18 mouse cellular contexts compared by ENCODE assay signal in genomic region chr12:4708296-4708695, GRCm38 (mm10). TPM values are rescaled to one million over a fixed set of nuclear protein-coding genes. Genes with fewer than 3 reads are reported as not detected.
"Had no signal": no experiment of that assay in that cellular context is flagged by ENCODE, and none has a peak within 500 bp of the region (broad histone marks: within the 10 kb centered on the region; RNA-seq: fewer than 3 reads in every experiment).

No protein-coding gene starts in this region.

- H3K27ac ChIP-seq: kidney, postnatal 0 days; layer of hippocampus, adult 2 months; left cerebral cortex, adult 2 months; limb, embryonic 13.5 days; liver, embryonic 13.5 days; macrophage; midbrain, embryonic 13.5 days had no signal

- H3K4me2 ChIP-seq: limb, embryonic 13.5 days; liver, embryonic 13.5 days; lung, embryonic 14.5 days; midbrain, embryonic 13.5 days had no signal

- H3K4me3 ChIP-seq: layer of hippocampus, adult 2 months; left cerebral cortex, adult 2 months; limb, embryonic 13.5 days; liver, embryonic 13.5 days; midbrain, embryonic 13.5 days had no signal

- DNase-seq: kidney, adult 2 months; kidney, postnatal 25 days; layer of hippocampus, adult 9-11 months; liver; liver, embryonic 13.5 days; lung, embryonic 14.5 days; thymus, postnatal 36 days had no signal

- ATAC-seq: lung, postnatal 0 days had no signal

- H3K4me1 ChIP-seq: limb, embryonic 13.5 days; liver, embryonic 13.5 days; midbrain, embryonic 13.5 days had no signal

- H3K27me3 ChIP-seq: limb, embryonic 13.5 days; liver, embryonic 13.5 days; midbrain, embryonic 13.5 days had no signal

- H3K9me3 ChIP-seq: limb, embryonic 13.5 days; liver, embryonic 13.5 days; midbrain, embryonic 13.5 days had no signal

- H3K9ac ChIP-seq: limb, embryonic 13.5 days; liver, embryonic 13.5 days; lung, embryonic 14.5 days; midbrain, embryonic 13.5 days had no signal

RNA-seq across cellular contexts. Expression of gene Fam228a, which starts 29.9 kb away (rescaled TPM):
- total RNA-seq: megakaryocyte, adult 5-6 weeks had no signal
- polyA plus RNA-seq: large intestine, adult 2 months; macrophage; neural tube, embryonic 11.5 days; small intestine, adult 2 months had no signal
